Mouse (Mus musculus) spleen, embryonic (tissue): ENCODE results near the gene C8g.

Experiments
- CTCF ChIA-PET: fragments of 350-600 bp; sonication (Branson Sonifier 250); formaldehyde crosslinking; loops from one replicate; lab custom pipeline; 2022; lab: Charles Lee

The C8g gene

DNA sequence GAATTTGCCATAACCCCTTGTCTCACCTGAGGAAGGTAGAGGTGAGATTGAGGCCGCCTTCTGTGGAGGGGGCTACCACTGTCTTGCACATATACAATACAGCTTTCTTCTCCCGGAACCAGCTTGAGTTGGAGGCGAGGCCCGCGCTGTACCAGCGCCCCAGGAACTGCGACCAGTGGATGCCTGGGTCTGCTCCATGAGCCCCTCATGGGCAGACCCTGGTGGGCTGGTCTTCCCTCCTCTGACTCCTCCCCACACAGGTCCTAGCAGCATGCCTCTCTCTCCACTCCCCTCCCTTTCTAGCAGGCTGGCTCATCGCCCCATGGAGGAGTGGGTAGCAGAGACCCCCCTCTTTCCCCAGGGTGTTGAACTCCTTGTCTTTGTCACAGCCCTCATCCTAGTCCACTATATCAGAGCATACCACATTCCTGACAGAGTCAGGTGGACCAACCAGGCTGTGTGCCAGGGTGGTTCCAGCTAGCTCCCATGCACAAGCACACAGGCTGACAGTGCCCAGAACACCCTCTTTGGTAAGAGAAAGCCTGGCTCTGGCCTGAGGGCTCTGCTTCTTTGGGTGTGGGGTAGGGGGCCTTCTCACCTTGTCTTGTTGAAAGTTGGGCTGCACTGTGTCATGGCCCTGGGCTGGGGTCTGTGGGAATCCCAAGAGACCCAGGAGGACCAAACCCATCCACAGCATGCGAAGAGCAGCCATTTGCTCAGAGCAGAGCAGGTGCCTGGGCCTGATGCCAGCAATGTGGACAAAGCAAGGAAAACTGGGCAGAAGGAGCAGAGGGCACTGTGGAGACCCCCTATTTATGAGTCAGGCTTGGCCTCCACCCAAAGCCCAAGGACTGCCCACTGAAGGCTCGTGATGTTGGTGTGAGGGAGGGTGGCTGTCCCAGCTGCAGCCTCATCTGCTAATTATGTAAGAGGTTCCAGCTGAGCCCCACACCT, 32.3 kb downstream of the C8g start:
- CTCF ChIA-PET = interaction anchor here (0.7 kb wide), 1 partner anchor 46 kb away, joined by 3 read pairs; no protein-coding TSS in a partner anchor

GRCm38 (mm10) chr2:25467606-25468303, 33.8 kb downstream of the C8g start:
- CTCF ChIA-PET = no interaction called here

DNA sequence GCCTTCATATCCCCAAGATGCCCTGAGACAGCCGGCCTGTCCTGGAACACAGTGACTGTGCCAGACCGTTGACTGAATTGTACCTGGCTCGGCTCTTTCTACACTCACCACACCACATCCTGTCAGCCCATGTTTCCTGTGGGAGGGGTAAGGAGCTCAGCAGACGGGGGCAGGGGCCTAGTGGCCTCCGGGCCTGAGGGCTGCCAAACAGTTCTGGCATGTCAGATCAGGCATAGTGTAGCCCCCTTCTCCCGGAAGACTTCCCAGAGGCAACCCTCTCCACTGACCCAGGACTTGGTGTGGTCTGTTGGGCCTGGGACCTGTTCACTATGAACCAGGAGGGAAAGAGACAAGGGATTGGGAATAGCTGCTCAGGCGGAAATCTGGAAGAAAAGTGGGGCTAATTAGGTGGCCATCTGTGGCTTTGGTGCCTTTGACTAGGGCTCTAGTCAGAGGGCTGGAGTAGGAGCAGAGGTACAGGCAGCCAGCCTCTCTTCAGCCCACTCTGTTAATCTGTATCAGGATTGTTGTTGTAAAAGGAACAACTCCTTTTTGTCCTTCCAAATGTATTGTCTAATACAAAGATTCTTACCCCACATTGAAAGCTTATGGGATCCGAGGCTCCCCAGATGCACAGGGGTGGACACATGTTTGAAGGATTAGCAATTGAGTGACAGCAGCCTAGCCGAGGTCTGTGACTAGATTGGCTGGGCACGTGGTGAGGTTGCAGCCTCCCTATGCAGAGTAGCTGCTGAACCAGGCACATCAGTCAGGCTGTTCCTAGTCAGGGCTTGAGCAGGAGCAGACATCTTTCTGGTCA, 35.5 kb downstream of the C8g start:
- CTCF ChIA-PET = interaction anchor here (0.6 to 1.4 kb wide), 2 partner anchors 9 to 41 kb away, joined by 3 to 4 read pairs; no protein-coding TSS in a partner anchor

DNA sequence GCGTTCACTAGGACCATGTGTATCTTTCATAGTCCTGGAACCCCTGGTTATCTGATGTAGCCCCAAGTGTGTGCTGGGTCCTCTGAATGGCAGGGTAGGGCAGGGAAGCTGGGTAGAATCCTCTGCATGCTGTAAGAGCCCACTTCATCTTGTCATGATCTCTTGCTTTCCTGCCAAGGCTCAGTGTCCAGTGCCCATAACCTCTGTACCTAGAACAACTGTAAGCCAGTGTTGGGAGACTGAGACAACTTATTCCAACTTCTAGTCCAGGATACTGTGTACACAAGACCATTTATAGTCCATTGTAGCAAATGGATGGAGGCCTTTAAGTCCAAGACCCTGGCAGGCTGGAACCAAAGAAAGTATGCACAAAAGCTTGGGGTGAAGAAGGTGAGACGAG, 36.3 kb downstream of the C8g start:
- CTCF ChIA-PET = no interaction called here

DNA sequence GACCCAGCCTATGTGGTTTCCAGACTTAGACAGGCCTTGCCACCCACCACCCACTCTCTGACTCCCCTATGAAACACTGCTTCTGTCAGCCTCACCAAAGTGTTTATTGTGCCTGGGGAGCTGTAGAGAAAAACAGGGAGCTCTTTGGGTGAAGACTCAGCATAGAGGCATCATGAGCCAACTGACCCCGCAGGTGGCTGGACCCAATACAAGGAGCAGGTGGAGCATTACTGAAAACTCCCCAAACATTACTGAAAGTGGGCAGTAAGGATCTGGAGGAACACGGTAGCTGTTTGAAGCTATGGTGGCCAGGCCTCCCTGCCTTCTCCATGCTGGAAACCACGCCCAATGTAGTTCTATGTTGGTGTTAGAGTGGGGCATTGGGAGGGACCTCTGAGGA, 37.9 kb downstream of the C8g start:
- CTCF ChIA-PET = interaction anchor here (0.8 kb wide), 1 partner anchor 18 kb away, joined by 3 read pairs; no protein-coding TSS in a partner anchor

DNA sequence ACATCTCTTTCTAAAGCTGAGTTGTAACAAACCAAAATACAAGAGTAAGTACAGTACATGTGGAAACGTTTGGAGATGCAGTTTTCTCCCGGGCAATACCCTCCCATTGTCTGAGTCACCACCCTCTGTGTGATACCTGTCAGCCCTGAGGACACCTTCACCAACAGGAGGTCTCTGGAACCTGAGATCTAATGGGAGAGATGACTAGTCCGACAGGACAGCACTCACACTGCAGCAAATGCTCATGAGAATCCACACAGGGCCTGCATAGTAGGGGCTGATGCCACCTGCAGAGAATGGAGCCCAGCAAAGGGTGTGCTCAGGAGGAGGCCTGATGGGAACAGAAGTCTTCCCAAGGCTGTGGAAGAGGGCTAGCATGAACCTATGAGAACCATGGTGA, 40.1 kb downstream of the C8g start:
- CTCF ChIA-PET = no interaction called here

DNA sequence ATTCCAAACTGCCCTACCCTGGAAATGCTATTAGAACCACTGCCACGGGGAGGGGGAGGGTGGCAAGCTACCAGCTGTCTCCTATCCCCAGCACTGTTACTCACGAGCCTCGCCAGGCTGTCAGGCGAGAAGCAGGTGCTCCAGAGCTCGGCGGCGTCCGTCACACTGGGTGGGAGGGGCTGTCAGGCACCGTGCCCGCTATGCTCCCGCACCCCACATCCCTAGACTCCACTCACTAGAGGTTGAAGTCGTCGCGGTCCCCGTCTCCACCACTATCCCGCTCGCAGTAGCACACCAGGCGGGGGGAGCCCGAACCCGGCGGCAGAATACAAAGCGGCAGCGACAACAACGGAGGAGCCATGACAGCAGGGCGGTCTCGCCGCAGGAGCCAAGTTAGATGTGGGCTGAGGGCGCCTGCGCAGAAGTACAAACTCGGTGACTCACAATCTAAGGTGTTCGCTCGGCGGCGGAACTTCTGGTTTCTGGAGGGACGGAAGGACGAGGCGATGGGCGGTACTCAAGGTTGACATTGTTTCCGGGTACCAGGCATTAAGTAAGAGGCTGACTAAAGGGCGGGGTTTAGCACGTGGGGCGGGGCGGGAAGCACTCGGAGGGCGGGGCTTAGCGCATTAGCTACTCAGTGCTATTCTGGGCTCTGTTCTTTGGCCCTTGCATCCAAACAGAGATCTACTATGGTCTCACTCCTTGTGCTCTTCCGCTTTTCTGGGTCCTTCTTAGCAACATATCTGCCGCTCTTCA, 40.8 kb downstream of the C8g start, which contains the start of gene Paxx:
Gene Paxx, minus strand, starts transcription at position 544 of the 759 bp plus-strand sequence.
- CTCF ChIA-PET = no interaction called here

DNA sequence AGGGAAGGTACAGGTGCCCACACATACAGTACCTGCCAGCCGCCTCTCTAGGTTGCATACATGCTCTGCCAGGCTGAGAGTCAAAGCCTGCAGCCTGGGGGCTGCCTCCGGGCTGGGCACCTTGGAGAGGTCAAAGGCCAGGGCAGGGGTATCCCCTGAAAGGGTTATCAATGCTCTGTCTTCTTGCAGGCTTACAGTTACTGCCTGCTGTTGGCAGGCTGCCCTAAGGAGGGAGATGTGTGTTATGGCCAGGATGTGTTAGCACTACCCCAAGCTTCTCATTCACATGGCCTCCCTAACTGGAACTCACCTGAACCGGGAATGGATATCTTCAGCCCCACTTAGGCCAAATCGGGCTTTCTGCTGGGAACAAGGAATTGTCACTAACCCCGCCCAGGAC, 41.4 kb downstream of the C8g start:
- CTCF ChIA-PET = no interaction called here

DNA sequence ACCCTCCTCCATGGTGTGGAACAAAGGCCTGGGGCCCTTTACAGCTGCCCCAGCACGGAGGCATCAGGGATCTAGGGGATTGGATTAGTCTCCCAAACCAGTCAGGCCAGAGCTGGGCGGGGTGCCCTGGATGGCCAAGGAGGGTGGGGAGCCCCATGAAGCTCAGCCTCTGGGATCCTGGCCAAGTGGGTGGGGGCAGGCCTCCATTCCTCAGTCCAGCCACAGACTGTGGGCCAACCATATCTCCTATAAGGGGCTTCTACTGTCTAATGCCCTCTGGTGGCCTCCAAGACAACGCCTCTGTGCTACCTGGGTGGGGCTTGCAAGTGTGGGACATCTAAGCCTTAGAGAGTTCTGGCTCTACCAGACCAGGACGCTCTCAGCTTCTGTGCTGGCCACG, 42.6 kb downstream of the C8g start:
- CTCF ChIA-PET = no interaction called here

DNA sequence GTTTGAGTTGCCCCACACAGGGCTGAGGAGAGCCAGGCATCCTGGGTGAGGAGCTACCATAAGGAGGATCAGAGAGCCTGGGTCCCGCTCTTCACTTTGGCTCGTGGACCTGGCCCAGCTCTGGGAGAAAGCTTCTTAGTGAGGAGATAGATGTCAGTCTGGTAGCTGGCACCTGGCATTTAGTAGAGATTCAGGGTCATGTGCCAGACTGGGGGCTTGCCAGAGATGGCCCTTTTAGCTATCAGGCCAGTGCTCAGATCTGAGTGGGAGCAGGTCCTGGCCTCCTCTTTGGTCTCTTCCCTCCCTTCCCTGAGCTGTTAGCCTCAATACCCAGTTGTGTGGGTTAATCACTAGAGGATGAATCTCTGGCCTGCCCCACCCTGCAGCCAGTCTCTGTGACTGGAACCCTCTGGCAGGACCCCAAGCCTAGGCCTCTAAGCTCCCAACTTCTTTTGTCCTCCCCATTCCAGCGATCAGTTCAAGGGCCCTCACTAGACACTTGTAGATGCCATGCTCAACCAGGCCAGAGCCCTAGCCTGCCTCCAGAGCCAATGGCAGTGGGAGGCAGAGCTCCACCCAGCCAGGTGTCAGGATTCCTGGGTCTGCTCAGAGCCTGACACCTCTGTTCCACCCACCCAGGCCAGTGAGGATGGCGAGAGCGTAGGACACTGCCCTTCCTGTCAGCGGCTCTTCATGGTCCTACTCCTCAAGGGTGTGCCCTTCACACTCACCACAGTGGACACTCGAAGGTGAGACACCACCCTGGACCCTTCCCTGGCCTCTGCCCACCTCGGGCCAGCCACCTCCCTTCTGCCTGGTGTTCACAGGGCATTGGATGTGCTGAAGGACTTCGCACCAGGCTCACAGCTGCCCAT, 44.3 kb downstream of the C8g start:
- CTCF ChIA-PET = interaction anchor here (0.6 kb wide), 1 partner anchor 15 kb away, joined by 3 read pairs; no protein-coding TSS in a partner anchor

- CTCF ChIA-PET = interaction anchor here (0.6 kb wide), 1 partner anchor 16 kb away, joined by 3 read pairs; no protein-coding TSS in a partner anchor
These were observed 45.1 kb downstream of the C8g start, which contains the start of gene Clic3 for GRCm38 (mm10) chr2:25456205-25456953. Gene Clic3 (plus strand): TSS chr2:25456838.

DNA sequence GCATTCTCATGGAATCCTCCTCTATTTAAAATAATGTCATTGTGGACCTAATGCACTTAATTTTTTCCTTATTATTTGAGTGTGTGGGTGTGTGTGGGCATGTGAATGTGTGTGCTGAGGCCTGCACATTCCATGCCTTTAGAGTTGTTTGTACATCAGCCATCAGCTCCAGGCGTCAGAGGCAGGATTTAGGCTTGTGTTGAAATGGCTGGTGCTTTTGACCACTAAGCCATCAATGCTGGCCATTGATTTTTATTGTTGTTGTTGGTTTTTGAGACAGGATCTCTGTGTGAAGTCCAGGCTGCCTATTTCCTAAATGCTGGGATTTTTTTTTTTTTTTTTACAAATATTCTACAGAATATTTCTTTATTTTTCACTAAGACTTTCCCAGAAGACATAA, 48.6 kb downstream of the C8g start:
- CTCF ChIA-PET = interaction anchor here (0.6 to 0.7 kb wide), 2 partner anchors 92 to 121 kb away, joined by 6 to 9 read pairs; partner anchors contain the start of gene Mamdc4

- CTCF ChIA-PET = interaction anchor here (0.5 kb wide), 1 partner anchor 103 kb away, joined by 7 read pairs; no protein-coding TSS in a partner anchor
These were observed 50.5 kb downstream of the C8g start for GRCm38 (mm10) chr2:25450853-25451647.
